Mouse (Mus musculus): ENCODE data around the gene Rnasek. TPM values are rescaled to one million over a fixed set of nuclear protein-coding genes. Genes with fewer than 3 reads are reported as not detected.

Rnasek gene
- total and polyA plus RNA-seq, 3 experiments: 29.2 to 152 (median 133) TPM

- Histone ChIP-seq H3K4me1 (ENCODE audit: insufficient read depth, low read depth, low read length) (peaks cover 46% of the 10 kb centered on the region), H3K27me3 (ENCODE audit: insufficient read depth, low read length) (peaks cover 27% of the 10 kb centered on the region), H3K36me3 (replicated peaks) (peaks cover 13% of the 10 kb centered on the region), H3K9me3 (replicated peaks) (no peaks in the 10 kb centered on the region), H3K4me3 (ENCODE audit: low read depth, low read length) (no peak overlapping the region)
- ATAC-seq (ENCODE audit: extremely low read depth, insufficient number of reproducible peaks, low FRiP score, poor library complexity, severe bottlenecking): no peak
- TF ChIP-seq POLR2AphosphoS5 (IDR thresholded peaks at IDR 0.05; ENCODE audit: insufficient replicate concordance, low read depth, low read length): no peak
- no peak for TF ChIP-seq TAL1 (conservative IDR thresholded peaks at IDR 0.05; ENCODE audit: low read depth, low read length)
- no peak for TF ChIP-seq GATA1 (IDR thresholded peaks at IDR 0.05; ENCODE audit: borderline replicate concordance, low read length)
- TF ChIP-seq GATA2 (IDR thresholded peaks at IDR 0.05; ENCODE audit: borderline replicate concordance, low read depth, low read length): no peak
- TF ChIP-seq CTCF (IDR thresholded peaks at IDR 0.05; ENCODE audit: low read depth, low read length): no peak
- DNase-seq (ENCODE audit: low spot score): no peak
Measured at GRCm38 (mm10) chr11:70227126-70227525, 12.5 kb downstream of the Rnasek start.

- peaks cover 27% of the 10 kb centered on the region for H3K27me3 ChIP-seq (ENCODE audit: insufficient read depth, low read length)
- no peak for DNase-seq (ENCODE audit: low spot score)
- peaks cover 51% of the 10 kb centered on the region for H3K4me1 ChIP-seq (ENCODE audit: insufficient read depth, low read depth, low read length)
- H3K9me3 ChIP-seq (replicated peaks): no peaks in the 10 kb centered on the region
- peaks cover 13% of the 10 kb centered on the region for H3K36me3 ChIP-seq (replicated peaks)
- no peak for ATAC-seq (ENCODE audit: extremely low read depth, insufficient number of reproducible peaks, low FRiP score, poor library complexity, severe bottlenecking)
- TF ChIP-seq GATA1 (IDR thresholded peaks at IDR 0.05; ENCODE audit: borderline replicate concordance, low read length) (no peak), GATA2 (IDR thresholded peaks at IDR 0.05; ENCODE audit: borderline replicate concordance, low read depth, low read length) (no peak), TAL1 (conservative IDR thresholded peaks at IDR 0.05; ENCODE audit: low read depth, low read length) (no peak), POLR2AphosphoS5 (IDR thresholded peaks at IDR 0.05; ENCODE audit: insufficient replicate concordance, low read depth, low read length) (no peak), CTCF (IDR thresholded peaks at IDR 0.05; ENCODE audit: low read depth, low read length) (no peak)
- H3K4me3 ChIP-seq (ENCODE audit: low read depth, low read length): no peak overlapping the region
Measured at GRCm38 (mm10) chr11:70226602-70226890, 13.1 kb downstream of the Rnasek start.

- Histone ChIP-seq H3K4me3 (ENCODE audit: low read depth, low read length) (no peak overlapping the region), H3K9me3 (replicated peaks) (no peaks in the 10 kb centered on the region), H3K27me3 (ENCODE audit: insufficient read depth, low read length) (peaks cover 27% of the 10 kb centered on the region), H3K36me3 (replicated peaks) (peaks cover 13% of the 10 kb centered on the region), H3K4me1 (ENCODE audit: insufficient read depth, low read depth, low read length) (peaks cover 55% of the 10 kb centered on the region)
- DNase-seq (ENCODE audit: low spot score): no peak
- no peak for ATAC-seq (ENCODE audit: extremely low read depth, insufficient number of reproducible peaks, low FRiP score, poor library complexity, severe bottlenecking)
- no peak for TF ChIP-seq CTCF (IDR thresholded peaks at IDR 0.05; ENCODE audit: low read depth, low read length)
- no peak for TF ChIP-seq GATA1 (IDR thresholded peaks at IDR 0.05; ENCODE audit: borderline replicate concordance, low read length)
- TF ChIP-seq GATA2 (IDR thresholded peaks at IDR 0.05; ENCODE audit: borderline replicate concordance, low read depth, low read length): no peak
- TF ChIP-seq TAL1 (conservative IDR thresholded peaks at IDR 0.05; ENCODE audit: low read depth, low read length): no peak
- no peak for TF ChIP-seq POLR2AphosphoS5 (IDR thresholded peaks at IDR 0.05; ENCODE audit: insufficient replicate concordance, low read depth, low read length)
Measured at GRCm38 (mm10) chr11:70225798-70226601, 13.6 kb downstream of the Rnasek start.

GRCm38 (mm10) chr11:70223724-70224123 lies 15.9 kb downstream of the Rnasek start:
- H3K4me3 ChIP-seq (ENCODE audit: low read depth, low read length): no peak overlapping the region
- peaks cover 10% of the 10 kb centered on the region for H3K27me3 ChIP-seq (ENCODE audit: insufficient read depth, low read length)
- TF ChIP-seq CTCF (IDR thresholded peaks at IDR 0.05; ENCODE audit: low read depth, low read length): no peak
- TF ChIP-seq POLR2AphosphoS5 (IDR thresholded peaks at IDR 0.05; ENCODE audit: insufficient replicate concordance, low read depth, low read length): no peak
- TF ChIP-seq TAL1 (conservative IDR thresholded peaks at IDR 0.05; ENCODE audit: low read depth, low read length): no peak
- TF ChIP-seq GATA2 (IDR thresholded peaks at IDR 0.05; ENCODE audit: borderline replicate concordance, low read depth, low read length): no peak
- no peak for TF ChIP-seq GATA1 (IDR thresholded peaks at IDR 0.05; ENCODE audit: borderline replicate concordance, low read length)
- peaks cover 53% of the 10 kb centered on the region for H3K4me1 ChIP-seq (ENCODE audit: insufficient read depth, low read depth, low read length)
- ATAC-seq (ENCODE audit: extremely low read depth, insufficient number of reproducible peaks, low FRiP score, poor library complexity, severe bottlenecking): no peak
- no peak for DNase-seq (ENCODE audit: low spot score)
- peaks cover 18% of the 10 kb centered on the region for H3K36me3 ChIP-seq (replicated peaks)
- H3K9me3 ChIP-seq (replicated peaks): no peaks in the 10 kb centered on the region

GRCm38 (mm10) chr11:70221603-70222500 lies 17.8 kb downstream of the Rnasek start:
- Histone ChIP-seq H3K9me3 (replicated peaks) (no peaks in the 10 kb centered on the region), H3K4me3 (ENCODE audit: low read depth, low read length) (peak overlapping the region; percentile 73), H3K36me3 (replicated peaks) (peaks cover 37% of the 10 kb centered on the region), H3K27me3 (ENCODE audit: insufficient read depth, low read length) (0 out of 2 replicates have a peak, but pooled peaks cover 3% of the 10 kb centered on the region), H3K4me1 (ENCODE audit: insufficient read depth, low read depth, low read length) (peaks cover 60% of the 10 kb centered on the region)
- TF ChIP-seq POLR2AphosphoS5 (IDR thresholded peaks at IDR 0.05; ENCODE audit: insufficient replicate concordance, low read depth, low read length) (no peak), GATA2 (IDR thresholded peaks at IDR 0.05; ENCODE audit: borderline replicate concordance, low read depth, low read length) (no peak), TAL1 (conservative IDR thresholded peaks at IDR 0.05; ENCODE audit: low read depth, low read length) (peak; percentile 84), CTCF (IDR thresholded peaks at IDR 0.05; ENCODE audit: low read depth, low read length) (no peak)
- ATAC-seq (ENCODE audit: extremely low read depth, insufficient number of reproducible peaks, low FRiP score, poor library complexity, severe bottlenecking) (peak; percentile 50), DNase-seq (ENCODE audit: low spot score) (peak; percentile 64)
